Mouse (Mus musculus): ENCODE measurements around the gene Ccser1. TPM values are rescaled to one million over a fixed set of nuclear protein-coding genes. Genes with fewer than 3 reads are reported as not detected.

Ccser1 gene
- total RNA-seq, 4 experiments from 2014 or later, result 3.6 to 7.3 (median 4.8) TPM

GRCm38 (mm10) chr6:62067024-62067380, 886.9 kb downstream of the Ccser1 start:
- no peak for DNase-seq

GRCm38 (mm10) chr6:62105464-62105863, 925.3 kb downstream of the Ccser1 start:
- DNase-seq, result no peak

GRCm38 (mm10) chr6:62132531-62132930, 952.4 kb downstream of the Ccser1 start:
- no peak for DNase-seq

GRCm38 (mm10) chr6:62160320-62160719, 980.2 kb downstream of the Ccser1 start:
- DNase-seq, result no peak

GRCm38 (mm10) chr6:62162596-62162995, 982.5 kb downstream of the Ccser1 start:
- DNase-seq, result no peak

- no peak for DNase-seq
Measured at GRCm38 (mm10) chr6:62163826-62164225, 983.7 kb downstream of the Ccser1 start.

GRCm38 (mm10) chr6:62196496-62197188, 1016.5 kb downstream of the Ccser1 start:
- DNase-seq, result no peak

- no peak for DNase-seq
Measured at GRCm38 (mm10) chr6:62198768-62199167, 1018.6 kb downstream of the Ccser1 start.

- no peak for DNase-seq
Measured at GRCm38 (mm10) chr6:62205013-62205412, 1024.9 kb downstream of the Ccser1 start.

GRCm38 (mm10) chr6:62221856-62222255, 1041.7 kb downstream of the Ccser1 start:
- no peak for DNase-seq

GRCm38 (mm10) chr6:62263899-62264298, 1083.8 kb downstream of the Ccser1 start:
- no peak for DNase-seq

- DNase-seq, result no peak
Measured at GRCm38 (mm10) chr6:62264525-62264924, 1084.4 kb downstream of the Ccser1 start.

- DNase-seq, result no peak
Measured at GRCm38 (mm10) chr6:62281256-62281655, 1101.1 kb downstream of the Ccser1 start.

- DNase-seq, result no peak
Measured at GRCm38 (mm10) chr6:62301576-62302312, 1121.6 kb downstream of the Ccser1 start.

- DNase-seq, result no peak
Measured at GRCm38 (mm10) chr6:62318627-62319026, 1138.5 kb downstream of the Ccser1 start.

GRCm38 (mm10) chr6:62340319-62340718, 1160.2 kb downstream of the Ccser1 start:
- DNase-seq, result no peak

- no peak for DNase-seq
Measured at GRCm38 (mm10) chr6:62367802-62368201, 1187.7 kb downstream of the Ccser1 start.

Measured in adrenal gland, adult 8-10 months (tissue).